Mouse (Mus musculus): Measurements from ENCODE around the gene Spindoc. TPM values are rescaled to one million over a fixed set of nuclear protein-coding genes. Genes with fewer than 3 reads are reported as not detected.
"Not testable (repeated sequence)": the region's sequence is repeated elsewhere in the genome, so short reads cannot be mapped to it uniquely, and the experiment has no call there.

The Spindoc gene
- polyA plus RNA-seq, 1 experiment from 2014 or later = 22.4 TPM

- Histone ChIP-seq H3K36me3 (replicated peaks; ENCODE audit: control insufficient read depth, insufficient read depth, low read depth, low read length) (no peaks in the 10 kb centered on the region), H3K4me1 (ENCODE audit: control insufficient read depth, insufficient read depth, low read length) (no peaks in the 10 kb centered on the region), H3K27ac (replicated peaks; ENCODE audit: low read depth, low read length) (no peak overlapping the region), H3K27me3 (ENCODE audit: control insufficient read depth, insufficient read depth, low read length) (no peaks in the 10 kb centered on the region), H3K9ac (replicated peaks; ENCODE audit: low read length) (no peak overlapping the region), H3K4me3 (ENCODE audit: low read depth, low read length) (no peak overlapping the region), H3K4me2 (ENCODE audit: low read depth, low read length) (no peak overlapping the region), H3K9me3 (replicated peaks; ENCODE audit: control insufficient read depth, low read length) (no peaks in the 10 kb centered on the region)
- no peak for ATAC-seq (replicated peaks; ENCODE audit: insufficient number of reproducible peaks, low FRiP score, low TSS enrichment, low read depth)
- 65% methylated on average over 2 of the region's 2 CpGs for WGBS
- DNase-seq (ENCODE audit: low spot score) = no peak
Measured at GRCm38 (mm10) chr19:7386042-7386441, 3.2 kb upstream of the Spindoc start.

DNA sequence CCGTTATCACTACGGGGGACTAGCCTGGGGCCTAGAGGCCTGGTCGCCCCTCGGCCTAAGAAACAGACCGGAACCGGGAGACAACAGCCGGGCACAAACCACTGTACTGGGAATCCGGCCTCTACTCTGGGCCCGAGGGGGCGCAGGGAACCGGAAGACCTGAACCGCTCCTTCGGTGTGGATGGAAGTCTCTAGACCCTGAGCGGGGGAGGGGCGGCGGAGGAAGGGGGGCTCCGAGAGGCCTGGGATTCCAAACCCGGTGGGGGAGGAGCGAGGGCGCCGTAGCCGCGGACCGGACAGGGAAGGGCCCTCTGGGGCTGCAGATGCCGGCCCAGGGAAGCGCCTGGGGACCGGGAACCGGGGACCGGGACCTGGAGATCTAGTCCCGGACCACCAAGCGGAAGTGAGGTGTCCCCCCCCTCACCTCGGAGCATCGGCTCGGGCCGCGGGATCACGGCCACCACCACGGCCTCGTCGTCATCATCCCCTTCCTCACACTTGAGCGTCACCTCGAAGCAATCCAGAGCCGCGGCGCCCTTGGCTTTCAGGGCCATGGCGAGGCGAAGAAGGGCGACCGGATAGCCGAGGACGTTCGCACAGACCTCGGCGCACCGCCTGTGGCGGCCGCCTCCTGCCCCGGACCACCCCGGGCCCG is 419 bp downstream of the Spindoc start:
- Histone ChIP-seq H3K36me3 (replicated peaks; ENCODE audit: control insufficient read depth, insufficient read depth, low read depth, low read length) (no peaks in the 10 kb centered on the region), H3K9me3 (replicated peaks; ENCODE audit: control insufficient read depth, low read length) (no peaks in the 10 kb centered on the region), H3K27ac (replicated peaks; ENCODE audit: low read depth, low read length) (peak overlapping the region; percentile 74), H3K4me3 (ENCODE audit: low read depth, low read length) (peak overlapping the region; percentile 82), H3K4me1 (ENCODE audit: control insufficient read depth, insufficient read depth, low read length) (no peaks in the 10 kb centered on the region), H3K4me2 (ENCODE audit: low read depth, low read length) (peak overlapping the region; percentile 75), H3K27me3 (ENCODE audit: control insufficient read depth, insufficient read depth, low read length) (no peaks in the 10 kb centered on the region), H3K9ac (replicated peaks; ENCODE audit: low read length) (peak overlapping the region; percentile 94)
- ATAC-seq (replicated peaks; ENCODE audit: insufficient number of reproducible peaks, low FRiP score, low TSS enrichment, low read depth) (no peak; the same call in none of the 2 replicates), DNase-seq (ENCODE audit: low spot score) (peak; percentile 81)
- under 1% methylated on average over 59 of the region's 60 CpGs for WGBS

DNA sequence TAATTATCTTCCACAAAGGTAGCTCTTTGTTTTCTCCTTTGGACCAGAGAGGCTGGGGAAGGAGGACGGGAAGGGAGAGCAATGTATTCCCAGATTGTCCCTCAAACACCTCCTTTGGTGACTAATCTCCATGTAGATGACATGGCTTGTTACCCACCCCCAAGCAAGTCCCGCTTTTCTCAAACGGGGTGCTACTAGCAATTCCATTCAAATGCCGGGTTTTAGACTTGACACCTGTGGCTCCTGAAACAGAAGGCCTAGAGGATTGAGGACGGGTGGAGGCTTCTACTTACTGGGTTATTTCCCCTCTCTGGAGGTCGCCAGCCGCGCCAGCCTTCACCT is 917 bp downstream of the Spindoc start:
- Histone ChIP-seq H3K4me2 (ENCODE audit: low read depth, low read length) (peak overlapping the region; percentile 75), H3K27me3 (ENCODE audit: control insufficient read depth, insufficient read depth, low read length) (no peaks in the 10 kb centered on the region), H3K27ac (replicated peaks; ENCODE audit: low read depth, low read length) (peak overlapping the region; percentile 74), H3K36me3 (replicated peaks; ENCODE audit: control insufficient read depth, insufficient read depth, low read depth, low read length) (no peaks in the 10 kb centered on the region), H3K9me3 (replicated peaks; ENCODE audit: control insufficient read depth, low read length) (no peaks in the 10 kb centered on the region), H3K4me3 (ENCODE audit: low read depth, low read length) (peak overlapping the region; percentile 82), H3K9ac (replicated peaks; ENCODE audit: low read length) (peak overlapping the region; percentile 94), H3K4me1 (ENCODE audit: control insufficient read depth, insufficient read depth, low read length) (no peaks in the 10 kb centered on the region)
- no peak for DNase-seq (ENCODE audit: low spot score)
- 2% methylated on average over 8 of the region's 8 CpGs for WGBS
- no peak for ATAC-seq (replicated peaks; ENCODE audit: insufficient number of reproducible peaks, low FRiP score, low TSS enrichment, low read depth)

GRCm38 (mm10) chr19:7377639-7378038 is 5.2 kb downstream of the Spindoc start:
- Histone ChIP-seq H3K4me3 (ENCODE audit: low read depth, low read length) (no peak overlapping the region), H3K4me2 (ENCODE audit: low read depth, low read length) (no peak overlapping the region), H3K27ac (replicated peaks; ENCODE audit: low read depth, low read length) (no peak overlapping the region), H3K36me3 (replicated peaks; ENCODE audit: control insufficient read depth, insufficient read depth, low read depth, low read length) (peaks cover 10% of the 10 kb centered on the region), H3K9me3 (replicated peaks; ENCODE audit: control insufficient read depth, low read length) (no peaks in the 10 kb centered on the region), H3K9ac (replicated peaks; ENCODE audit: low read length) (no peak overlapping the region), H3K4me1 (ENCODE audit: control insufficient read depth, insufficient read depth, low read length) (no peaks in the 10 kb centered on the region), H3K27me3 (ENCODE audit: control insufficient read depth, insufficient read depth, low read length) (no peaks in the 10 kb centered on the region)
- no peak for ATAC-seq (replicated peaks; ENCODE audit: insufficient number of reproducible peaks, low FRiP score, low TSS enrichment, low read depth)
- 78% methylated on average over 2 of the region's 2 CpGs for WGBS
- DNase-seq (ENCODE audit: low spot score) = no peak

DNA sequence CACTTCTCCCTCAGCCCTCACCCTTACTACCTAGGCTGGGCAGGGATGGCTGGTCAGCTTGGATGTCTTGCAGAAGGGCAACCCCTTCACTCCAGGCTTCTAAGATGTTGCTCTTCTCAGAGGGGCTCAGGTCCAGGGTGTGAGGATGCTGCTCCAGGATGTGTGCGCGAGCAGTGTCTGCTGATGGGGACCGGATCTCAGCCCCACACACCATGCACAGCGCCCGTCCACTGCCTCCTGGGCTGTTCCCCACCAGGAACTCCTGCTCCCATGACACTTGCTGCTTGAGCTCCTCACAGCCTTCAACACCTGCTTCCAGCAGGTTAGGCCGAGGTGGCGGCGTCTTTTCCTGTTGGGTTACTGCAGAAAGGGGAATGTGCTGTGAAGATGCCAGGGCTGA is 8.3 kb downstream of the Spindoc start:
- 98% methylated on average over 8 of the region's 8 CpGs for whole genome bisulfite sequencing
- H3K9ac ChIP-seq (replicated peaks; ENCODE audit: low read length) = no peak overlapping the region
- H3K27ac ChIP-seq (replicated peaks; ENCODE audit: low read depth, low read length) = no peak overlapping the region
- DNase-seq (ENCODE audit: low spot score) = no peak
- no peak overlapping the region for H3K4me2 ChIP-seq (ENCODE audit: low read depth, low read length)
- H3K36me3 ChIP-seq (replicated peaks; ENCODE audit: control insufficient read depth, insufficient read depth, low read depth, low read length) = peaks cover 19% of the 10 kb centered on the region
- no peak overlapping the region for H3K4me3 ChIP-seq (ENCODE audit: low read depth, low read length)
- H3K4me1 ChIP-seq (ENCODE audit: control insufficient read depth, insufficient read depth, low read length) = no peaks in the 10 kb centered on the region
- ATAC-seq (replicated peaks; ENCODE audit: insufficient number of reproducible peaks, low FRiP score, low TSS enrichment, low read depth) = 0 out of 2 replicates have a peak, but pooled peaks have one; percentile 18
- no peaks in the 10 kb centered on the region for H3K9me3 ChIP-seq (replicated peaks; ENCODE audit: control insufficient read depth, low read length)
- H3K27me3 ChIP-seq (ENCODE audit: control insufficient read depth, insufficient read depth, low read length) = no peaks in the 10 kb centered on the region

DNA sequence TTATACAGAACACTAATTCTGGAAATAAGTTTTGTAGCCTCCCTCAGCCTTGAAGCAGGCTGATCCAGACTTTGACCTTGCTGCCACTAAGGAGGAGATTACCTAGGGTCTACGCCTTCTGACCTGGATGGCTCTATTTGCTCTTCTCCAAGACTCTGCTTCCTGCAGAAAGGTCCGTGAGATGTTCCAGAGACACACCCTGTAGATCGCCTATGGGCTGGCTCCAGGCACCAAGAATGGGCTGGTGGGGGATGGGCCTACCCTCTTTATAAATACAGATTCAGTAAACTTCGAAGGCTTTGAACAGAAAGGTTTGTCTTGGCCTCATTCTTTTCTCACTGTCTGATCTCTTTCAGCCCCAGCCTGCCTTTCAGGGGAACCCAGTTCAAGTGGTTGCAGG is 13.3 kb downstream of the Spindoc start:
- H3K36me3 ChIP-seq (replicated peaks; ENCODE audit: control insufficient read depth, insufficient read depth, low read depth, low read length) = peaks cover 27% of the 10 kb centered on the region
- H3K4me3 ChIP-seq (ENCODE audit: low read depth, low read length); DNase-seq (ENCODE audit: low spot score); H3K4me2 ChIP-seq (ENCODE audit: low read depth, low read length); H3K9ac ChIP-seq (replicated peaks; ENCODE audit: low read length); H3K4me1 ChIP-seq (ENCODE audit: control insufficient read depth, insufficient read depth, low read length); H3K27ac ChIP-seq (replicated peaks; ENCODE audit: low read depth, low read length); H3K27me3 ChIP-seq (ENCODE audit: control insufficient read depth, insufficient read depth, low read length); ATAC-seq (replicated peaks; ENCODE audit: insufficient number of reproducible peaks, low FRiP score, low TSS enrichment, low read depth); H3K9me3 ChIP-seq (replicated peaks; ENCODE audit: control insufficient read depth, low read length): not testable (repeated sequence)
- 93% methylated on average over 4 of the region's 4 CpGs for WGBS

GRCm38 (mm10) chr19:7353636-7354035 is 29.2 kb downstream of the Spindoc start:
- H3K27ac ChIP-seq (replicated peaks; ENCODE audit: low read depth, low read length) = no peak overlapping the region
- H3K4me3 ChIP-seq (ENCODE audit: low read depth, low read length) = no peak overlapping the region
- DNase-seq (ENCODE audit: low spot score) (no peak), ATAC-seq (replicated peaks; ENCODE audit: insufficient number of reproducible peaks, low FRiP score, low TSS enrichment, low read depth) (no peak)
- H3K4me2 ChIP-seq (ENCODE audit: low read depth, low read length) = no peak overlapping the region
- H3K27me3 ChIP-seq (ENCODE audit: control insufficient read depth, insufficient read depth, low read length) = no peaks in the 10 kb centered on the region
- H3K9ac ChIP-seq (replicated peaks; ENCODE audit: low read length) = no peak overlapping the region
- WGBS = 54% methylated on average over 6 of the region's 6 CpGs
- no peaks in the 10 kb centered on the region; the same call in 1 of the 2 replicates for H3K36me3 ChIP-seq (replicated peaks; ENCODE audit: control insufficient read depth, insufficient read depth, low read depth, low read length)
- H3K9me3 ChIP-seq (replicated peaks; ENCODE audit: control insufficient read depth, low read length) = no peaks in the 10 kb centered on the region
- no peaks in the 10 kb centered on the region for H3K4me1 ChIP-seq (ENCODE audit: control insufficient read depth, insufficient read depth, low read length)

GRCm38 (mm10) chr19:7352809-7353495 is 29.8 kb downstream of the Spindoc start:
- H3K27me3 ChIP-seq (ENCODE audit: control insufficient read depth, insufficient read depth, low read length) = no peaks in the 10 kb centered on the region
- no peak for ATAC-seq (replicated peaks; ENCODE audit: insufficient number of reproducible peaks, low FRiP score, low TSS enrichment, low read depth)
- H3K36me3 ChIP-seq (replicated peaks; ENCODE audit: control insufficient read depth, insufficient read depth, low read depth, low read length) = no peaks in the 10 kb centered on the region; the same call in 1 of the 2 replicates
- H3K4me2 ChIP-seq (ENCODE audit: low read depth, low read length) = no peak overlapping the region
- no peak for DNase-seq (ENCODE audit: low spot score)
- H3K9me3 ChIP-seq (replicated peaks; ENCODE audit: control insufficient read depth, low read length) = no peaks in the 10 kb centered on the region
- 85% methylated on average over 11 of the region's 11 CpGs for WGBS
- H3K4me1 ChIP-seq (ENCODE audit: control insufficient read depth, insufficient read depth, low read length) = no peaks in the 10 kb centered on the region
- H3K4me3 ChIP-seq (ENCODE audit: low read depth, low read length) = no peak overlapping the region
- no peak overlapping the region for H3K27ac ChIP-seq (replicated peaks; ENCODE audit: low read depth, low read length)
- H3K9ac ChIP-seq (replicated peaks; ENCODE audit: low read length) = no peak overlapping the region

Measured in embryonic facial prominence, embryonic 11.5 days (tissue).